Mouse (Mus musculus): Measurements from ENCODE around the gene Ttll11. TPM values are rescaled to one million over a fixed set of nuclear protein-coding genes. Genes with fewer than 3 reads are reported as not detected.

Gene Ttll11
- polyA plus RNA-seq, 1 experiment: 2.4 TPM

DNA sequence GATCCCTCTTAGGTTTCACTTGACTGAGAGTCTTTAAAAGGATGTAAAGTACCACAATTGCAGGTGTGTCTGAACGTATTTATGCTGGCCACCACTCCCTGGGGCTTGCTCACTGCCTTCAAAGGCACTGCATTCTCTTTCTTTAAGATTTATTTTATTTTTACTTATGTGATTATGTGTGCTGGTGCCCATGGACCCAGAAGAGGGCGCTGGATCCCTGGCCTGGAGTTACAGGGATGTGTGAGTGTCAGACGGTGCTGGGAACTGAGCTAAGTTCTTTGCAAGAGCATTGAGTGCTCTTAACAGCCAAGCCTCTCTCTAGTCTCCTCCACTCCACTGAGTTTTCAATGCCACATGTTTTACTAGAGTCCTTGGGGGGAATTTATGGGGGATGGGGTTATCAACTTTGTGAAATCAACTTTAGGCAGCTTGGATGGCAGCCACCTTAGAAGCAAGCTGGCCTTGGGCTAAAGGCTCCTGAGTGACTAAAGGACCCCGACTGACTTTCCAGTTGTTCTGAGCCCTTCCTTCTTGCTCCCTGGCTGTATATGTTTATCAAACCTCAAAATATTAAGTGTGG, 137.8 kb downstream of the Ttll11 start:
- H3K4me3 ChIP-seq (ENCODE audit: insufficient read depth, low read depth, low read length): no peak overlapping the region
- H3K4me1 ChIP-seq (ENCODE audit: control insufficient read depth, insufficient read depth, insufficient read length, low read length): peaks cover 22% of the 10 kb centered on the region
- H3K27ac ChIP-seq (replicated peaks; ENCODE audit: low read depth, low read length): no peak overlapping the region

GRCm38 (mm10) chr2:35840956-35841816, 138.5 kb downstream of the Ttll11 start:
- H3K4me1 ChIP-seq (ENCODE audit: control insufficient read depth, insufficient read depth, insufficient read length, low read length): peaks cover 22% of the 10 kb centered on the region
- no peak overlapping the region for H3K27ac ChIP-seq (replicated peaks; ENCODE audit: low read depth, low read length)
- no peak overlapping the region for H3K4me3 ChIP-seq (ENCODE audit: insufficient read depth, low read depth, low read length)

GRCm38 (mm10) chr2:35838751-35839479, 140.8 kb downstream of the Ttll11 start:
- no peak overlapping the region for H3K27ac ChIP-seq (replicated peaks; ENCODE audit: low read depth, low read length)
- H3K4me1 ChIP-seq (ENCODE audit: control insufficient read depth, insufficient read depth, insufficient read length, low read length): peaks cover 7% of the 10 kb centered on the region
- H3K4me3 ChIP-seq (ENCODE audit: insufficient read depth, low read depth, low read length): no peak overlapping the region

- 0 out of 2 replicates have a peak, but pooled peaks cover 2% of the 10 kb centered on the region for H3K4me1 ChIP-seq (ENCODE audit: control insufficient read depth, insufficient read depth, insufficient read length, low read length)
- no peak overlapping the region for H3K4me3 ChIP-seq (ENCODE audit: insufficient read depth, low read depth, low read length)
- no peak overlapping the region for H3K27ac ChIP-seq (replicated peaks; ENCODE audit: low read depth, low read length)
Observed at GRCm38 (mm10) chr2:35834198-35834913, 145.4 kb downstream of the Ttll11 start.

- Histone ChIP-seq H3K4me3 (ENCODE audit: insufficient read depth, low read depth, low read length) (no peak overlapping the region), H3K27ac (replicated peaks; ENCODE audit: low read depth, low read length) (no peak overlapping the region), H3K4me1 (ENCODE audit: control insufficient read depth, insufficient read depth, insufficient read length, low read length) (0 out of 2 replicates have a peak, but pooled peaks cover 2% of the 10 kb centered on the region)
Observed at GRCm38 (mm10) chr2:35833546-35833945, 146.2 kb downstream of the Ttll11 start.

DNA sequence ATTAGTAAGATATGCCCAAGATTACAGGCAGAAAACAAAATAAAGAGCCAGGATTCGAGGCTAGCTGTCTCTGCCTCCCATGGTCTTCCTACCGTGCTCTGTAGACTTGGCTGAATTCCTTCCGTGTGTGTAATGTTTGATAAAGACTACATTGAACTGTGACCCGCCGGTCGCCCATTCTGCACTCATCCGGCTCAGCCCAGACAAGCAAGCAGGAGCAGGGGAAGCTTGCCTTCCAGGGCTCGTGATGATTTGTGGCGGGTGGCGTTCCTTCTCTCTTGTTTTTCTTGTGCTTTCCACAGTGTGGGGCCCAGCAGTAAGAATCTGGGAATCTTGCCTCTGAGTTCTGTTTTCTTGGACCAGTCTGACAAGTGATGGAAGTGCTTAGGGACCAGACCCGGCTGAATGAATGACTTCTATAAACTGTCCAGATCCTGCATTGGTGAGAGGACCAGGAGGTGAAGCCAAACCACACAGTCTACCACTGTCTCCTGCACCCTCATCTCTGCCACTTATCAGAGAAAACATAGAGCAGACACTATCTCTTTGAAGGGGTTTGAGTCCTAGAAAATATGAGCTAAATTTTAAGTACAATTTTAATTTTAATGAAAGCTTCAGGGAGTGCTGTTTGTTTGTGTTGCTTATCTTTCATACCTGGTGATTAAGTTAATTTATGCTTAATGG, 146.8 kb downstream of the Ttll11 start:
- Histone ChIP-seq H3K4me3 (ENCODE audit: insufficient read depth, low read depth, low read length) (no peak overlapping the region), H3K4me1 (ENCODE audit: control insufficient read depth, insufficient read depth, insufficient read length, low read length) (0 out of 2 replicates have a peak, but pooled peaks cover 2% of the 10 kb centered on the region), H3K27ac (replicated peaks; ENCODE audit: low read depth, low read length) (no peak overlapping the region)

DNA sequence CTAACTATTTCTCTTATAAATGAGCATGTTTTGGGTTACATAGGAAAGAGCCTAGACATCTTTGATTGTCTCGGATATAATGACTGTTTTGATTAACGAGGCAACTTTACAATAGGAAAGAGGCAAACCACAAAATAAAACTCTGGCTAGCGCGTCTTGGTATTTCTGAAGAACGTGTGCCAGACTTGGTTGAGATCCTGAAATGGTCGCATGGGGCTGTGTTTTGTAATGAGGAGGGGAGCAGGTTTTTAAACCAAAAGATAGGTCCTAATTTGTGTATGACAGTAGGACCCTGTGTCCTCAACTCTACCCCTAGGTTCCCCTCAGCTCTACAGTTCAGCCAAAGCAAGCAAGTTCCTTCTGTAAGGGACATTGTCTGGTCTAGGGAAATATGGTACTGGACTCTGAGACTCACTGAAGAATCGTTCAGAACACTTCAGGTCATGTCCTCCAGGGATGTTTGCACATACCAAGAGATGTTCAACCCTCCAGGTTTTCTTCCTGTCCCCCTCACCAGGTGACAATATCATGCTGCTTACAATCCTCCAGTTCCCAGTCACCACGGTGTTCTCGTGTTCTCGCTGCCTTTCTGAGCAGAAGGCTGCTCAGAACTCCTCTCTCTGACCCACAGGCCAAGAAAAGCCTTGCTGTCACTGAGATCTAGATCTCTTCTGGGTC, 147.7 kb downstream of the Ttll11 start:
- H3K27ac ChIP-seq (replicated peaks; ENCODE audit: low read depth, low read length): no peak overlapping the region

GRCm38 (mm10) chr2:35830966-35831903, 148.5 kb downstream of the Ttll11 start:
- Histone ChIP-seq H3K4me3 (ENCODE audit: insufficient read depth, low read depth, low read length) (no peak overlapping the region), H3K27ac (replicated peaks; ENCODE audit: low read depth, low read length) (no peak overlapping the region), H3K4me1 (ENCODE audit: control insufficient read depth, insufficient read depth, insufficient read length, low read length) (0 out of 2 replicates have a peak, but pooled peaks cover 2% of the 10 kb centered on the region)

More for the DNA sequence above, 147.7 kb downstream of the Ttll11 start:
- H3K4me3 ChIP-seq (ENCODE audit: insufficient read depth, low read depth, low read length): no peak overlapping the region
- H3K4me1 ChIP-seq (ENCODE audit: control insufficient read depth, insufficient read depth, insufficient read length, low read length): 0 out of 2 replicates have a peak, but pooled peaks cover 2% of the 10 kb centered on the region

GRCm38 (mm10) chr2:35829136-35829535, 150.6 kb downstream of the Ttll11 start:
- no peak overlapping the region for H3K4me3 ChIP-seq (ENCODE audit: insufficient read depth, low read depth, low read length)
- H3K4me1 ChIP-seq (ENCODE audit: control insufficient read depth, insufficient read depth, insufficient read length, low read length): 0 out of 2 replicates have a peak, but pooled peaks cover 2% of the 10 kb centered on the region
- no peak overlapping the region for H3K27ac ChIP-seq (replicated peaks; ENCODE audit: low read depth, low read length)

DNA sequence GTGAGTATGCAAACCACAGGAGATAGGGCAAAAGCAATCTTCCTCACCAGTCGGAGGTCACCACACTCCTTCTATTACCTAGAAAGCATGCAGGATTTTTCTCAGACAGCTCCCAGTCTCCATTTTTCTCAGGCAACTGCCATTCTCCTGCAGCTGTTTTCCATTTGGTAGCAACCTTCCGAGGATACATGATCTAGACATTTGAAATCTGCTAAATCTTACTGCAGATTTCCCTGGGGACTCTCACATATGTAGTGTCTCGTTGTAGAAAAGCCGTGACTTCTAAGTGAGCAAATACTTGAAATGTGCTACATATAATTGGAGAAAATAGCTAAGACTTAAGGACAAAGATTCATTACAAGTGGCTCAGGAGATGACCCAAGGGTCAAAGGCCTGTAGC, 151.8 kb downstream of the Ttll11 start:
- no peak overlapping the region for H3K27ac ChIP-seq (replicated peaks; ENCODE audit: low read depth, low read length)
- H3K4me3 ChIP-seq (ENCODE audit: insufficient read depth, low read depth, low read length): no peak overlapping the region
- H3K4me1 ChIP-seq (ENCODE audit: control insufficient read depth, insufficient read depth, insufficient read length, low read length): 0 out of 2 replicates have a peak, but pooled peaks cover 2% of the 10 kb centered on the region

DNA sequence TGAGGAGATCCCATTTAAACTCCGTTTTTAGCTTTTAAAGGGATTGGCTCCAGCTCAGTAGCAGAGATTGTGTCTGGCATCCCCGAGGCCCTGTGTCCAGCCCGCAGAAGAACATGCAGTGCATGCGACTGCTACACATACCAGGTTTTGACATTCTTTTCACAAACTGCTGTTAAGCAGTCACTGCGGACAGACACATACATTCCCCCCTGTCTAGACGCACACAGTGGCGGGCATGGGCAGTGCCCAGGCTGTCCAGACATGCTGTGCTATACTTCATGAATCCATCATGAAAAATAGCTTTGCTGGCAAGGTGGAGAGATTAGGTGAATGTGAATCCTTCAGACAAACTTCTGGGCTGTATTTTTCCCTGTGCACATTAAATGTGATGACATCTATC, 154.6 kb downstream of the Ttll11 start:
- H3K4me3 ChIP-seq (ENCODE audit: insufficient read depth, low read depth, low read length): no peak overlapping the region
- H3K4me1 ChIP-seq (ENCODE audit: control insufficient read depth, insufficient read depth, insufficient read length, low read length): no peaks in the 10 kb centered on the region
- H3K27ac ChIP-seq (replicated peaks; ENCODE audit: low read depth, low read length): no peak overlapping the region

- Histone ChIP-seq H3K4me1 (ENCODE audit: control insufficient read depth, insufficient read depth, insufficient read length, low read length) (no peaks in the 10 kb centered on the region), H3K4me3 (ENCODE audit: insufficient read depth, low read depth, low read length) (no peak overlapping the region), H3K27ac (replicated peaks; ENCODE audit: low read depth, low read length) (no peak overlapping the region)
Observed at GRCm38 (mm10) chr2:35823589-35823988, 156.1 kb downstream of the Ttll11 start.

DNA sequence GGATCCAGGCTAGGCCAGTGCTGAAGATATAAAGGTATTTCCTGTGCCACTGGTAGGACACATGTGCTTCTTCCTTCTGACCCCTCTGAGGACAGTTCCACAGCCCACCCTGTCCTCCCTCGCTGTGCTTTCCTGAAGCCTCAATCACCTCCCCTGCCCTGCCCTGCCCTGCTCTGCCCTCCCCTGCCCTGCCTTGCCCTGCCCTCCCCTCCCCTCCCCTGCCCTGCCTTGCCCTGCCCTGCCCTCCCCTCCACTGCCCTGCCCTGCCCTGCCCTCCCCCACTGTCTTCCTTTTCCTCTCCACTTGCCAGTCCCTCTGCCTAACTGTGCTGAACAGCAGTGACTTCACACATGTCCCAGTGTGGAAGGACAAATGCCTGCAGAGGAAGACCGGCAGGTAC, 160.8 kb downstream of the Ttll11 start:
- Histone ChIP-seq H3K27ac (replicated peaks; ENCODE audit: low read depth, low read length) (no peak overlapping the region), H3K4me3 (ENCODE audit: insufficient read depth, low read depth, low read length) (no peak overlapping the region), H3K4me1 (ENCODE audit: control insufficient read depth, insufficient read depth, insufficient read length, low read length) (no peaks in the 10 kb centered on the region)

Data from brown adipose tissue, adult 24 weeks (tissue).